Mouse (Mus musculus) bone marrow, adult 2 months (tissue): ENCODE data around the gene Pafah1b3.

ENCODE experiments used
- CTCF ChIP-seq: fragments of 200-500 bp; IDR thresholded peaks from 2 replicates; pipeline ENCODE4 v1.5.1; 2011; ENCODE audit warnings: low read length, control low read depth; ENCODE audit not compliant: control insufficient read depth, insufficient read depth
- POLR2A ChIP-seq: fragments of 200-500 bp; IDR thresholded peaks from 2 replicates; pipeline ENCODE4 v1.6.1; 2011; ENCODE audit warnings: low read depth, mild to moderate bottlenecking, control low read depth, low read length, borderline replicate concordance; ENCODE audit not compliant: control insufficient read depth

DNA sequence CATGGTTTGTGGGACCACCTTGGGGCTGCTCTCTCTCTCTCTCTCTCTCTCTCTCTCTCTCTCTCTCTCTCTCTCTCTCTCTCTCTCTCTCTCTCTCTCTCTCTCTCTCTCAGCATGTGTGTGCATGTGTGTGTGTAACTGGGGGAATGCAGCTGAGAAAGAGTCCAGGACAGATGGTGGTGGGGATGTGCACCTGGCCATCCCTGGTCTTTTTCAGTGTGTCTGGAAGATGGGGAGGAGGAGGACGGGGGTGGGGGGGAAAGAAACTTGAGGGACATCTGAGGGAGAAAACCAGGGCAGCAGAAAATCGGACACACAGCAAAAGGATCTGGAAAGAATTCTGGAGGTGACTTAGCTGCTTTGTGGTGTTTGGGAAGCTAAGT lies 8.8 kb upstream of the Pafah1b3 start:
- TF ChIP-seq POLR2A: no peak
- TF ChIP-seq CTCF: no peak
